Mouse (Mus musculus) spleen, adult 2 months (tissue): ENCODE results near the gene Ugt2b5. TPM values are rescaled to one million over a fixed set of nuclear protein-coding genes. Genes with fewer than 3 reads are reported as not detected.

Experiments used
- DNase-seq, 2 experiments: peaks; one replicate each; pipeline versions ENCODE4 v3.0.0 to v3.0.0-alpha.2; 2012 to 2021; ENCODE audit warnings: low spot score in 2 of 2, low read depth in 1 of 2
- H3K27ac ChIP-seq: fragments of 200-500 bp; 2 replicates; pipeline ENCODE4 v1.5.1; 2012; ENCODE audit warnings: low read length, inconsistent platforms; ENCODE audit not compliant: insufficient read depth
- H3K27me3 ChIP-seq: fragments of 200-500 bp; 2 replicates; pipeline ENCODE4 v1.6.1; 2012; ENCODE audit warnings: mild to moderate bottlenecking, moderate library complexity, low read length, inconsistent platforms; ENCODE audit not compliant: control insufficient read depth, insufficient read depth
- H3K36me3 ChIP-seq: fragments of 200-500 bp; 2 replicates; pipeline ENCODE4 v1.6.1; 2012; ENCODE audit warnings: mild to moderate bottlenecking, low read length, inconsistent platforms; ENCODE audit not compliant: control insufficient read depth, insufficient read depth
- H3K4me1 ChIP-seq: fragments of 200-500 bp; 2 replicates; pipeline ENCODE4 v1.6.1; 2011; ENCODE audit warnings: inconsistent platforms; ENCODE audit not compliant: control insufficient read depth, insufficient read depth, insufficient read length
- H3K4me3 ChIP-seq: fragments of 200-500 bp; 2 replicates; pipeline ENCODE4 v1.5.1; 2011; ENCODE audit warnings: mild to moderate bottlenecking, inconsistent platforms; ENCODE audit not compliant: insufficient read depth, insufficient read length; ENCODE audit errors: extremely low read depth
- CTCF ChIP-seq: fragments of 200-500 bp; IDR thresholded peaks from 2 replicates; pipeline ENCODE4 v1.5.1; 2011; ENCODE audit warnings: mild to moderate bottlenecking, inconsistent platforms; ENCODE audit not compliant: insufficient read depth, insufficient read length, insufficient replicate concordance; ENCODE audit errors: extremely low read depth
- POLR2A ChIP-seq: fragments of 200-500 bp; IDR thresholded peaks from 2 replicates; pipeline ENCODE4 v1.6.1; 2011; ENCODE audit warnings: low read depth, low read length, inconsistent platforms
- whole genome bisulfite sequencing: fragments of 180-500 bp; shearing (Covaris S2); methylation state at CpG from one replicate; pipeline ENCODE4 v1.1.7; 2018; 5-methylcytosine and 5-hydroxymethylcytosine counted together
- polyA plus RNA-seq: library from polyadenylated mRNA; depleted of rRNA; stranded (reverse); fragments of >200 nt; gene quantifications from 2 replicates; pipeline ENCODE4 v1.2.3, GENCODE M21; 2012; rRNA removed

Ugt2b5 gene
- polyA plus RNA-seq, 1 experiment: not detected

GRCm38 (mm10) chr5:87091111-87091510 is 49.0 kb downstream of the Ugt2b5 start:
- TF ChIP-seq POLR2A (no peak), CTCF (no peak)
- H3K27me3 ChIP-seq: no peaks in the 10 kb centered on the region
- H3K4me3 ChIP-seq: no peak overlapping the region
- no peaks in the 10 kb centered on the region for H3K4me1 ChIP-seq
- no peak for DNase-seq
- no peak overlapping the region for H3K27ac ChIP-seq
- no peaks in the 10 kb centered on the region for H3K36me3 ChIP-seq

DNA sequence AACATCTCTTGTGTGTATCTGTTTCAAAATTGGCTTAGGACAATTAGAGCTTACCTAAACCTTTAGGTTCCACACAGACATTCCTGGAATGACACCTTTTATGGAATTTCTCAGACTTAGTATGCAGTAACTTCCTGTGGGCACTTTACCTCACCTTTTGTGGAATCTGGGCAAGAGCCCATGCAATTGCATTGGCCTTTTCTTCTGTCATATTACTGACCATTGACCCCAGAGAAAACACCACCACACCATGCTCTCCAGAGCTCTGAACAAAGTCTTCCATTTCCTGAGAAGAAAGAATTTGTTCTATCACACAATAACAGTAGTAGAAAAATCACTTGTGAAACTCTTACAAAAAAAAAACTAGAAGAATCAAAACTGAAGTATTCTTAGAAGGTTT is 50.9 kb downstream of the Ugt2b5 start:
- DNase-seq: no peak
- Histone ChIP-seq H3K36me3 (no peaks in the 10 kb centered on the region), H3K27me3 (no peaks in the 10 kb centered on the region), H3K27ac (no peak overlapping the region), H3K4me3 (no peak overlapping the region), H3K4me1 (no peaks in the 10 kb centered on the region)
- TF ChIP-seq CTCF (no peak), POLR2A (no peak)

- DNase-seq: no peak
- Histone ChIP-seq H3K27ac (no peak overlapping the region), H3K4me3 (no peak overlapping the region), H3K36me3 (no peaks in the 10 kb centered on the region), H3K27me3 (no peaks in the 10 kb centered on the region), H3K4me1 (no peaks in the 10 kb centered on the region)
- TF ChIP-seq CTCF (no peak), POLR2A (no peak)
- whole genome bisulfite sequencing: 73% methylated on average over 3 of the region's 3 CpGs
These were observed 53.8 kb downstream of the Ugt2b5 start for GRCm38 (mm10) chr5:87086269-87086668.

Other genes with a start within 250 kb of the Ugt2b5 start
- gene Ugt2b34, start 233.4 kb downstream of the Ugt2b5 start, polyA plus RNA-seq: 0.04 TPM in 1 of 2 replicates, not detected in the other
- not detected in 2 replicates for gene Ugt2b1, start 213.8 kb downstream of the Ugt2b5 start, polyA plus RNA-seq
- not detected in 2 replicates for gene Ugt2b35, start 139.5 kb downstream of the Ugt2b5 start, polyA plus RNA-seq
- gene Ugt2b36, start 47.8 kb downstream of the Ugt2b5 start, polyA plus RNA-seq: not detected in 2 replicates
- not detected in 2 replicates for gene Ugt2b37, start 114.5 kb upstream of the Ugt2b5 start, polyA plus RNA-seq
- gene Ugt2a3, start 196.9 kb upstream of the Ugt2b5 start, polyA plus RNA-seq: not detected in 2 replicates